Mouse (Mus musculus): ENCODE data around the gene Kcnc2.
"Not testable (repeated sequence)": the region's sequence is repeated elsewhere in the genome, so short reads cannot be mapped to it uniquely, and the experiment has no call there.

The Kcnc2 gene

DNA sequence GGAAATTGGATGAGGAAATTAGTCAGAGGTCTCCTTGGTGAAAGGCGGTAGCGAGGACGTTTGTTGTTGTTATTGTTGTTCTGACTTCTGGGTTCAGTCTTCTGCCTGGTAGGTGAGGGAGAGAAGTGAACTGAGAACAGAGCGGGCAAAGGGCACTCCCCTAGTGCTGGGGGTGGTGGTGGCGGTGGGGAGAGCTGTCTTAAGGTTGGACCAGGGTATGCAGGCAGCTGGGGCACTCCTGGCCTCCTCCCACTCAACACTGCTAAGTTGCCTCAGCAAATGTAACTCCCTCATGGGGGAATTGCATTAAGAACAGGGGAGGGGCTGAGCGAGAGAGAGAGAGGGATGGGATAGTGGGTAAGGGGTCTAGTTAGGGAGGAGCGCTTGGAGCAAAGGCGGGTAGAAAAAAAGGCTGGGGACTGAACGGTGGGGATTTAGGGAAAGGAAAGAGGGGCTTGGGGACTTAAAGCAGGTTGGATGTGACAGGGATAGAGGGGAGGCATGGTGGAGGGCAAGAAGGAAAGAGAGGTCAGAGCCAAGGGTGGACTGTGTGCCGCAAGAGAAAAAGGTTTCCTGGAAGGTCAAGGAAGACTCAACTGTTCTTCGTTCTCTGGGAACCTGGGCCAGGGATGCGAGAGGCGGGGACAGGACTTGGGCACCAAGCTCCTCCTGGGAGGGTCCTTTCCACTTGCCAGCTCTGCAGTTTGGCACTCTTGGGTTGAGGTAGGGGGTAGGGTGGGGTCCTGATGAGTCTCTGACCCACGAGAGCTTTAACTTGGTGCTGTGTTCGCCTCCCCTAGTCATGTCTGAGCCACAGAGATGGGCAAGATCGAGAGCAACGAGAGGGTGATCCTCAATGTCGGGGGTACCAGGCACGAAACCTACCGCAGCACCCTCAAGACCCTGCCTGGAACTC is at the start of gene Kcnc2:
Kcnc2 (plus strand) TSS at position 235 of the 916 bp plus-strand sequence.
- no peak for DNase-seq (ENCODE audit: low spot score in 2 of 2)

DNA sequence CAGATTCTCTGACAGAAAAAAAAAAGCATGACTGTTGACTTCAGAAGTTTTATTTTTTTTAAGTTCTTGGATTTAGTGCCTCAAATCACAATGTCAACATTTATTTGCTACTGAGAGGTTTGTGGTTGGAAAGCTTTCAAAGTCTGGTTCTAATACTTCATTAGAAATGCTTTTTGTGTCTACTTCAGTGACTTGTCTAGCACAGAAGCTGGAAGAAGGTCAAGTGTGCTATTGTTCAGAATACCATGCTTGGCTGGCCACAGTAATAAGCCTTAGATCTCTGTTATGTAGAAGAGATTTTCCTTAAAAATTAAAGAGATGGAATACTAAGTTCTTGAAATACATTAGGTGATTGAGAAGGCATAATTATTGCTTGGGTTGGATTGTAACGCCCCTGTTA is 43.8 kb upstream of the Kcnc2 start:
- no peak for DNase-seq (ENCODE audit: low spot score in 2 of 2)

DNA sequence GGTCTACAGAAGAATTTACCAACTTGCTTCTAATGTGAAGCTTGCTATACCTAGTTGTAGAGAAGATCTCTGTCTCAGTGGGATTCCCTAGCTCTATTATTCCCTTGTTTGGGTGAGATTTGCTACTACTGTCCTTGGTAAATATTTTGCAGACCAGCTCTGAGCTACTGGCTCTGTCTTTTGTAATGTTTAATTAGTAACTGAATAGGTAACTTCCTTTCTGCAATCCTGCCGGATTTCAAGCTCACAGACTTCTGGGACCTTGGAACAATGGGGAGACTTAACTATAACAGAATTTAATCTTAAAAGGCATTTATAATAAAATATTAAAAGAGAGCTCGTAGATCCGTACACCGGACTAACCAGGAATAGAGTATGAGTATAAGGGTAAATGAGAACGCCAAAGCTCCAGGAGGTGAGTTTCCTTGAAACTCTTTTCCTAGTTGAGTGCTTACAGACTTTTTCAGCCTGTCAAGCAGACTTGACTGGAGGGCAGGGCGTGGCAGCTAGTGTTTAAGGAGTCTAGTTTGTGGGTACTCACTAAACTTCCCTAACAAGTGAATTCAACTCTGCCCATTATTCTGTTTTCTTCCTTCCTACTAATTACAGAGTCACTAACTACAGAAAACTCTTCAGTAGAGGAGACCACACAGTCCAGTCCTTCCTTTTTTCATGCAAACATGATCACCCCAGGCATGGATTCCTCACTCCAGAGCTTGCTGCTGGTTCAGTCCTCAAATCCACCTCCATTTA is 41.7 kb upstream of the Kcnc2 start:
- not testable (repeated sequence) for DNase-seq (ENCODE audit: low spot score in 2 of 2)

DNA sequence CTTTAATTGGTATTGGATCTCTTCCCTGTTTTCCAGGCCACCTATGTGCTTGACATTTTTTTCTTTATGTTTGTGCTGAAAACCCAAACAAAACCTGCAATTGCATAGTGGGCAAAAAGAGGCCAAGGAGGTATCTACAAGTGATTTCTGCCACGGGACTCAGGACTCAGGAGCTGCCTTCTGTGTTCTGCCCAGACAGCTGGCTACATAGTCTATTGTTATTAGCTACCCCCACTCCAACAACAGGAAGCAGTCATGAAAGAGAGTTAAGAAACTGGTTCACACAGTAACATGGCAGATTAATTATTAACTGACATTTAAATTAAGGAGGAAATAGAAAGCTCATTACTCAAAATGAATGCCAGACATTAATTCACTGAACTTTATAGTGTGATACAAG is 38.2 kb upstream of the Kcnc2 start:
- DNase-seq (ENCODE audit: low spot score in 2 of 2) = not testable (repeated sequence)

DNA sequence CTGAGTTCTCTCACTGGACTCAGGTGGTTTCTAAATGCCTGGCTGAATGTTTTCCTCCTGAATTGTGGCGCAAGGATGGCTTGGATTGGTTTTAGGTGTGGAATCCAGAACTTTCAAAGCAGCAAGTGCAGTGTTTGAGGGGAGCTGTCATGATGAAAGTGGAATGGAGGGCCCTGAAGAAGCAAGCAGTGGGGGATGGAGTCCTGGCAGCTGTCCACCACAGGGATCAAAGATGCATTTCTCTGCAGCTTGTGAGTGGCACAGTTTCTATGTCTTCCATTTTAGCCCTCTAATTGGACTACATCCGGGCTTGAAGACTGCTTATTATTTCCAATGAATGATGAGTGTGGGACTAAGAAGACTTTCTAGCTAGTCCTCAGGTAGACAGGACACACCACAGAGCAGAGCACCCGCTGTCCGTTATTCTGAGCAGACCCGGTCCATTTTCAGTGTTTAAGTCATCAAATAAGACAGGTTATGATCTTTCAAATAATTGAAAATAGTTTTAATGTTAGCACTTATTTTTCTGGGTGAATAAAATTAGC is 35.5 kb upstream of the Kcnc2 start:
- DNase-seq (ENCODE audit: low spot score in 2 of 2) = not testable (repeated sequence)

DNA sequence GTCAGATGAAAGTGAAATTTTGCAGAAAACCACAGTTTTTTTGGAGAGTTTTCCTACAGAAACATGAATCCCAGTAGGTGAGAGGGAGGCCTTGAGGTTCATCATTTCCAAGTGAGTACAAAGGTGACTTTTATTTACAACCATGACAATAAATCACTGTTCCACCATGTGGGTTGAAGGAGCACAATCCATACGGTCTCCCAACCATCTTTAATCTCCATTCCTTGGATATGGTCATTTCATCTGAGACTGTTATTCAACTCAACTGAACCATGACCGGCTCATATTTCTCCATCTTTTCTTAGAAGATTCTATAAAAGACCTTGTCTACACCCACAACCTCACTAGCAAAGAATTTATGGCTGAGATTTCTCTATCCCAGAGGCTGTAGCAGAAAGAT is 22.6 kb upstream of the Kcnc2 start:
- DNase-seq (ENCODE audit: low spot score in 2 of 2) = no peak

DNA sequence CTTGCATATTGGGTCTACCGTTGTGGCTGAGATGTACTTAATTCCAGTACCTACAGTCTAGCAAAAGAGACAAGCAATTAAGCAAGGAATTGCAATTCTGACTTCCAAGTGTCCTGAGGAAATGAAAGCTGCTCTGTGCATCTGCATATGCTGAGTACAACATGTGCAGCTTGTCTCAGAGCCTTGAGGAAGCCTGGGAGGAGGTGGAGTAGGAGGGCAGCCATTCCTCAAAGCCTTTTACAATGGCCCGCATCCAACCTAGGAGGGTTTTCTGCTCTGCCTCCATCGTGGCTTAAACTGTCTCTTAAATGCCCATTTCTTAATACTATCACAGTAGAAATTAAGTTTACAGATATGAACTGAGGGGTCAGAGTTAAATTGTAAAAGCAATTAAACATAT is 7.5 kb upstream of the Kcnc2 start:
- DNase-seq (ENCODE audit: low spot score in 2 of 2) = no peak

DNA sequence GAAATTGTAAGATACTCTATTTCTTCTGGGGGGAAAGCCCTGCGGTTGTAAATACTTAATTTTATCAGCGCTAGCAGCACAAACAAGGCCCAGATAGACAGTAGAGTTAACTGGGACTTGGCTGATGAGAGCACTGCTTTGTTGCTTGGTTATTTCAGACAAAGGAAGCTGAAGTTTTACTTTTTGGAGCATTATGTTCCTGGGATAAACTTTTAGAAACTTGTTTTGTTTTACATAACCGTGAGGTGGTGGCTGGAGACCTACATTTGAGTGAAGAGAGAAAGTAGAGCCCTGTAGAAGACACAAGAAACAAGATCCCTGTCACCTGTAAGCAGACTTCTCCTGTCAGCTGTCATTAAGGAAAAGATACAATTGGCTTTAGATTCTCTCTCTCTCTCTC is 1.4 kb upstream of the Kcnc2 start:
- DNase-seq (ENCODE audit: low spot score in 2 of 2) = no peak

DNA sequence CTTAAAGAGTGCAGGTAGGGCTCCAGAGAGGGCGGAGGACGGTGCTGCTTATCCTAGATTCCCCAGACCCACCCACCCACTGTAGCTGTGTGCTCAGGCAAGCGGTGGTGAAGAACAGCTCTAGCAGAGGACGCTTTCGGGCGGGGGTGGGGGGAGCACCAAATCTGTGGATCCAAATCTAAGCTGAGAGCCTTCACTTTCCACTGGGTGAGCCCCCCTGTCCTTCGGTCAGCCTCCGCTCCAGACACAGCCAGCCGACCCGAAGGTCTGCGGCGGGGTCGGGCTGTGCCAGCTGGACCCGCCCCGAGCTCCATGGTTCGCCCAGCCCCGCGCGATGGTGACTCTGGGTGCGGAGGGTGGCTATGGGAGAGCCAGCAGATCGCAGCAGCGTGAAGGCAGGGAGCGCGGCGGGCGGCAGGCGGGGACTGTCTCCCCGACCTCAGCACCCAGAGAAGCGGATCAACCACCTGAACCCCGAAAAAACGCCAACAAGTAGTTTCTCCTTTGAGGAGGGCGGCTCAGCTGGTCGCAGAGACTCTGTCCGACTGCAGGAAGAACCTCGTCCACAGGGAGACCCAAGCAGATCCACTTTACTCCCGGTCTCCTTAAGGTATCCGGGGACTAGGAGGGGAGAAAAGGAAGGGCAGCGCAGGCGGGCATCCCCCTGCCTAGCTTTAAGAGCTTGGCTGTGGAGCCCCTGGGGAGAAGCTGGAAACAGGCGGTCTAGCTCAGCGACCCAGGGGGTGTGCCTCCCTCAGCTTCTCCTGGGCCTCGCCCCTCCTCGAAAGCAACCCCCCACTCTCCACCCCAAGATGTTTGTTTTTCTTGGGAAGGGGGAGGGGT is 761 bp upstream of the Kcnc2 start:
- DNase-seq (ENCODE audit: low spot score in 2 of 2) = no peak

DNA sequence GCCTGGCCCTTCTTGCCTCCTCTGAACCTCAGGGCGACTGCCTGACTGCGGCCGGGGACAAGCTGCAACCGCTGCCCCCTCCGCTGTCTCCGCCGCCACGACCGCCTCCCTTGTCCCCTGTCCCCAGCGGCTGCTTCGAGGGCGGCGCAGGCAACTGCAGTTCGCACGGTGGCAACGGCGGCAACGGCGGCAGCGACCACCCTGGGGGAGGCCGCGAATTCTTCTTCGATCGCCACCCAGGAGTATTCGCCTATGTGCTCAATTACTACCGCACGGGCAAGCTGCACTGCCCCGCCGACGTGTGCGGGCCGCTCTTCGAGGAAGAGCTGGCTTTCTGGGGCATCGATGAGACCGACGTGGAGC is 863 bp downstream of the Kcnc2 start:
- no peak for DNase-seq (ENCODE audit: low spot score in 2 of 2)

DNA sequence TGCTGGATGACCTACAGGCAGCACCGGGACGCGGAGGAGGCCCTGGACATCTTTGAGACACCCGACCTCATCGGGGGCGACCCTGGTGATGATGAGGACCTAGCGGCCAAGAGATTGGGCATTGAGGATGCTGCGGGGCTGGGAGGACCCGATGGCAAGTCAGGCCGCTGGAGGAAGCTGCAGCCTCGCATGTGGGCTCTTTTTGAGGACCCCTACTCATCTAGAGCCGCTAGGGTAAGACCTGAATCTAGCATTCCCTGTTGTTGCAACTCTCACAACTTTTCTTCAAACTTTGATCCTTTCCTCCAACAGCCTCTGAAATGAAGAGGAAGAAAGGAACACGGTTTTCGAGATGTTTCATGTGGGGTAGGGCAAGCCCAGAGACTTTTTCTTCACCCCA is 1.2 kb downstream of the Kcnc2 start:
- no peak for DNase-seq (ENCODE audit: low spot score in 2 of 2)

DNA sequence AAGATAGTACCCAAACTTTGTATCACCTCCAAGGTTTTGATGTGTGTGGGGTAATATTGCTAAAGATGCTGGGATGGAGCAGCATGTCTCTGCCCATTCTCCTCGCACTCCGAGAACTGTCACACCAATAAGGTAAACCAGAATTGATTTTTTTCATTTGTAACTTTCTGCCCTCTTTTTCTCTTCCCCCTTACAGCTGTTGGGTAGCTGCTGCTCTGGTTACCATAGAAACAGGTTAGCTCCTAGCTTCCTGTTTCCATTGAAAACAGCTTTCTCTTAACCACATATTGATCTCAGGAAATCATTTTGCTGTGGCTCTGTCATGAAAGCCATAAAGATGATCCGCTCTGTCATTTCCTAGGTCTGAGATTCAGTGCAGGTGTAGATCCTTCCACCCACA is 7.1 kb downstream of the Kcnc2 start:
- DNase-seq (ENCODE audit: low spot score in 2 of 2) = no peak

DNA sequence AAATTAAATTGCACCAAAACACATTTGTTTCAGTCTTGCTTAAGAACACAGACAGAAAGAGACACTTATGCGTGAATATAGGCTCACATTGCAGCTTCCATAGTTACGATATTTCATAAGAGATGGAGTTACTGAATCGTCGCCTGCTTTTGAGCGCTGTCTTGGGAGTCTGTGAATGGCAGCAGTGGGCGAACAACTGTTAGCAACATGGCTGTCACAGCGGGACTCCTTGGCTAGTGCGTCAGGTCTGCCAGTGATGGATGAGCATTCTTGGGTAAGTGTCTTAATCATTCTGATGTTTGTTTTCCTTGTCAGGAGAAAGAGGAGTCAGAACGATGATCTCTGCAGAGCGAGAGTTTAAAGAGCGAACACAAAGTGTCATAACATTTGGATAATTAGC is 44.2 kb downstream of the Kcnc2 start:
- no peak for DNase-seq (ENCODE audit: low spot score in 2 of 2)

DNA sequence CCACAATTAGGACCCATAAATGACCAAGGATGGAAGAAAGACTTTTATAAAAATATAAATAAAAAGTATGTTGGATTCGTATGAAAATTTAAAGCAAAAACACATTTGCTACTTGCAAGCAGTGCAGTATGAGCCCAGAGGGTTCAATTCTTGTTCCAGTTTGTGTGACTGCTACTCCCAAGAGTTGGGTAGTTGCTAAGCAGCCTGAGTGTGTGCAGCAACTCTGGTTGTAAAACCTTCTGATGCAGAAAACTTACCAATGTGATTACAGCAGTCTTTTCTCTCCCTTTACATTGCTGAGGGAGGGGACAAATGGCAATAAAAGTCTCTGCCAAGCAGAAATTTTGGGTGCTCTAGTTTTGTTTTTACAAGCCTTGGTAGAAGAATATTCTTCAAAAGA is 46.9 kb downstream of the Kcnc2 start:
- DNase-seq (ENCODE audit: low spot score in 2 of 2) = no peak

DNA sequence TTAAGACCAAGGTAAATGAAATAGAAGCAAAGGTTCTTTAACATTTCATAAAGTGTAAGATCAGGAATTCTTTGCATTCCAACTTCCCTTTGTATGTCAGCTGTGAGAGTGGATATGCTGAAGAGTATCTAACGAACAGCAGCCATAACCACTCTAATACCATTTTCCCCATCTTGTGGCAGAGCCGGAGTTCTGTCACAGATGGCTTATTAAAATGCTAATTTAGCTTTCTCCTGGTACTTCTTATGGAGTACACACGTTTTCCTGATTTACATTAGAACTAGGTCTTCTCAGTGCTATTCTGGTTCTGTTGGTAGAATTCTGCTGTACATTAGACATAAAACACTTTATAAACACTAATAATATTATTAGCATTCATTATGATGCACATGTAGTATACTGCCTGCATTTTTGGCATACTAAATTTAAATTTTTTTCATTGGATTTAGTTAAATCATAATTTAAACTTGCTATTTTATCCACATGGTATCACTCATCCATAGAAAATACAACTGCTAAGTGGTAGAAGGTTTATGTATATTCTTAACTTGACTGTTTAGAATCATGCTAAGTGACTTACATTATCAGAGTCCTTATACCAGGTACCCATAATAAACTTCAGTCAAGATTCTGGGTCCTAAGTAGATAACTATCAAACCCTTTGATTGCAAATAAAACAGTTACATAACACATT is 86.9 kb downstream of the Kcnc2 start:
- DNase-seq (ENCODE audit: low spot score in 2 of 2) = no peak

DNA sequence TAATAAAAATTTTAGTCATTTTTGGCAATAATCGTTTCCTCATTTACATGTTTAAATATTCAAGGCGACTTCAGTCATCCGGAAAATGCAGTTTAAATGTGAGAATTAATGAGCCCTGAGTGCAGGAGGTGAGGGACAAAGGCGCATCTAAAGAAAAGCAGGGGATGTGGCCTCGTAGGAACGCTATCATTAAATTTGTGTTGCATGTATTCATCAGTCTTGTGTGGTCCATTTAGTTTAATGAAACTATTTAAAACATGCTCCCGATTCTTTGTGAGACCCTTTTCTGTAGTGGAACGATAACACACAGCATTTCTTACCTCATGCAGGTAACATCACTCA is 87.4 kb downstream of the Kcnc2 start:
- DNase-seq (ENCODE audit: low spot score in 2 of 2) = no peak

DNA sequence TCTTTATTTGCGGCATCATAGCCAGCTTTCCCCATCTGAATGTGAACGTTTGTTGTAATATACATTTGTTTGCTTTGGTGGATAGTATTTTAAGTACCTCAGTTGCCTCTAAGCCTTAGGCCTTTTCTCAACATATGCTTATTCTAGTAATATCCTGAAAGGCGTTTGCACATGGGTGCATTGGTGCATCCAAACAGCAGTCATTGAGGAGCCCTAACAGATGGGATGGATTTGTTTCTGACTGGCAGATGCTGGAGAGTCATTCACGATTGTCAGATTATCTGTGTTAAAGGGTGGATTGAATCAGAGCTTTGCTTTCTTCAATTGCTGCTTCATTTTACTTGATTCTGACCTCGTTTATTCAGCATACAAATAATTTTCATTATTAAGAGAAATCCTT is 89.8 kb downstream of the Kcnc2 start:
- no peak for DNase-seq (ENCODE audit: low spot score in 2 of 2)

DNA sequence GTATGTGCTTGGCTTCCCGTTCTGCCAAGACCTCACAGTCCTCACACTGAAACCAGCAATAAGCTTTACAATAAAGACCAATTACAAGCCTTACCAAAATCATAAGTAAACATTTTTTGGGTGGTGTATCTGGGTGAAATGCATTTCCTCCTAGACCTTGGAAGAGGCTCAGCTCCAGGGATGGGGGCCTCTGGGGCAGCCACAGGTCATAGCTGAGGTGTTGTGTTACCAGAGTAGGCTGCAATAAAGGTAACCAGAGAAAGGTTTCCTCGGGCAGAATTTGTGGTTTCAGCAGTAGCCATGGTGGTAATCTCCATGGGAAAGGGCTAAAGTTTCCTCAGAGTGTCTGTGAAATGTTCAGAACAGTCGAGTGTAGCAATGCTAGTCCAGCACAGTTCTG is 97.4 kb downstream of the Kcnc2 start:
- no peak for DNase-seq (ENCODE audit: low spot score in 2 of 2)

DNA sequence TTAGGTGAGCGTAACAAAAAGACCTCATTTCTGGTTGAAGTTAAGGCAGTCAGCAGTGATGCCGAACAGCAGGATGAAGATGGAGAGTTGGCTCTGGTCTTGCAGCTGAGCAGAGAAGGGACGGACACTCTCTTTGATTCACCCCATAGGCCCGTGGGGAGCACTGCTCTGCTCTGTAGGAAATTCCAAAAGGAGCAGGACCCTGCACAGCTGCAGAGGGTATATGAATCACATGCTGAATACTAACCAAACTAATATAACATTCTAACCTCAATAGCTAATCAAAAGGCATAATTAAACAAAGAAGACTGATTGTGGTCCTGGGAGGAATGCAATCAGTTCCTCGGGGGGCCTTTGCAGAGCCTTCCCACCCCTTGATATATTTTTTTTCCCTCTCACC is 106.2 kb downstream of the Kcnc2 start:
- DNase-seq (ENCODE audit: low spot score in 2 of 2) = no peak

DNA sequence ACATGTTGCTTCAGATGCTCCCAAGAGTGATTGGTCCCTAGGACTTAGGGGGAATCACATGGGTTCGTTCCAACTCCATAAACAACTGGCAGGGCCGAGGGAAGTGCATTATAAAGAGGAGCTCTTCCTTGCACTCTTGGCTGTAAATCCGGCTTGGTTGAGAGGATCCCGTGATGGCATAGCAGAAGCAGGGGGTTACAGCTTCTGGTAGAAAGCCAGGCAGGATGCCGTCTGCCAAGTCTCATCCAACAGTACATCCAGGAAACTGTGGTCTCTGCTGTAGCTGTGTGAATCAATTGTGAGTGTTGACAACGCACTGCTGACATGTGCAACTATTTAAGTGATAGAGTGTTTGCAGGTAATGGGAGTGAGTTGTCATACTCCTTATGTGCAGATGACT is 107.5 kb downstream of the Kcnc2 start:
- no peak for DNase-seq (ENCODE audit: low spot score in 2 of 2)

DNA sequence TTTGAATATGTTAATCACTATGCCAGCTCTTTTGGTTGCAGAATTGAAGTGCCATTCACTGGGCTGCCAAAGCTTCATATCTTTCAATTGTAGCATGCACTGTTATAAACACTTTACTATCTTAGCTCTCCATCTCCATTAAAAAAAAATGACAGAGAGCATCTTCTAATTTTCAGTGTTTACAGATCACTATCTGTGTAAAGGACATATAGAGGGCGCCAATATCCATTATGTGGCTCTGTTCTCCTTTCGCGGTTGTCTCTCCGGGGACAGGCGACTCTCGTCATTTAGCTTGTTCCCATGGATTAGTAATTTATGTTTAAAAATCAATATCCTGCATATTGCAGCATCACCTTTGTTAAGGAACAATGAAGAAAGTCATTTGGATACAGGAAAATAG is 109.7 kb downstream of the Kcnc2 start:
- no peak for DNase-seq (ENCODE audit: low spot score in 2 of 2)
